Mouse (Mus musculus) MN1 (cell line): Measurements from ENCODE around the gene Scrn1.

Source experiments
- DNase-seq: peaks from one replicate; pipeline ENCODE4 v3.0.0-alpha.2; 2016; ENCODE audit warnings: low spot score

The Scrn1 gene

GRCm38 (mm10) chr6:54472846-54473715 lies 93.2 kb downstream of the Scrn1 start:
- DNase-seq, result no peak

DNA sequence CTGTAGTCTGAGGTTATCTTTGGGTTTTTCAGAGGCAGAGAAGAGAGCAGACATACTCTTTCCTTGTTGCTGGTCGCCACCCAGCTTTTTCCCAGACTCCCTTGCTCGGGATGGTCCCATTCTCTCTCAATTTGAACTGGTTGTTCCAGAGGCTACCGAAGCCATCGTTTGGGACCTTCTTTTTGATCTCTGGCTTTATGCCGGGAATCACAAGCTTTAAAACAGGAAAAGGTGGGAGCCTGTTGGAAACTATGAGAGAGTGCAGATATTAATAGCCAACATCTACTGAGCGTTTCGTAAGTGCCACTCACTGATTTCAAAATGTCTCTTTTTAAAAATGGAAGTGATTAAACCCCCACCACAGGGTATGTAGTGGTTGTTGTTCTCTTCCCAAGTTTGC lies 94.4 kb downstream of the Scrn1 start:
- DNase-seq, result no peak

DNA sequence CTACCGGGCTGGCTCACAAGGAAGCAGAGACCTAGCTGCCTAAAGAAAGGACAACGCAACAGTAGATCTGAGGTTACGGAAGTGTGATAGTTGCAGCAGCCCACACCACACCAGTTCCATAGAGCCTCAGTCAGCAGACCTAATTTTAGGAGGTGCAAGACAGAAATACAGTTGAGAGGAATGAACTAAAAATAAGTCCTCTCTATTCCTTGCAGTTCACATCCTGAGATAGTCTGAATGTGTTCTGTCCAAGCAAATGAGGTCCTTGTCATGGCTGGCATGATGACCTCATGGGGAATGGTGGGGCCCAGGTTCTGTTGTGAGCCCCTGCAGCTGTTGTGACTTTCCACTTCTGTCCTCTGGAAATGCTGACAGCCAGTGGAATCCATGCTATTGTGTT lies 98.9 kb downstream of the Scrn1 start:
- DNase-seq, result no peak

- DNase-seq, result no peak
These were observed 101.4 kb downstream of the Scrn1 start for GRCm38 (mm10) chr6:54464926-54465325.

DNA sequence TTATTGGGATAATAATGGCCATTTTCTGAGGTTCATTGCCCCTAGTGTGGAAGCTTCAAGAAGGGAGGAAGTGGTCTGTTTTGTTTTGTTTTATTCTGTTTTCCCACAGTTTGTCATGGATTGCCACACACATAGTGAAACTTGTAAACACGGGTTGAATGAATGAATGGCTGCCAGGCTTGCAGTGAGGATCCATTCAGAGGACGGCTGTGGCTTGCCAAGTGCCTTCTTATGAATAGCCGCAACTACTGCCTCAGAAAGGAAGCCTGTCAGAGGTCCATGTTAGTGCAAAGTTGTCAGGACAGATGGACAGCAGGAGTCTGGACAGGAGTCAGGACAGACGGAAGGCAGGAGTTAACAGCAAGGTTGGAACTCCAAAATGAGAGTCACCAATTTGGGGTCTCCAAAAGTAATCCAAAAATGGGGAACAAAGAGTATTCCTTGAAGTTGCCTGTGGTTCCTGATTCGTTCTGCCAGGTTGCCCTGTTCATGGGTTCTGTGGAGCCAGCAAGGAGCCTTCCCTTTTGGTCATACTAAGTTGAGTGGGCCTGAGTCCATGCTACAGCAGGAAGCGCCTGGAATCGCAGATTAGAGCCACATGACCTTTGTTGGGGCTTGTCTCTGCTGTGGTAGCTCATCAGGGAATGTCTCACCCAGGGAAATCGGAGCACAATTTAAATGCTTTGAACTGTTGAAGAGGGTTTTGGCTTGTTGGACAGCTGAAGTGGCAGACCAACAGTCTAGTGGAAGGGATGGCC lies 102.4 kb downstream of the Scrn1 start:
- DNase-seq, result no peak

DNA sequence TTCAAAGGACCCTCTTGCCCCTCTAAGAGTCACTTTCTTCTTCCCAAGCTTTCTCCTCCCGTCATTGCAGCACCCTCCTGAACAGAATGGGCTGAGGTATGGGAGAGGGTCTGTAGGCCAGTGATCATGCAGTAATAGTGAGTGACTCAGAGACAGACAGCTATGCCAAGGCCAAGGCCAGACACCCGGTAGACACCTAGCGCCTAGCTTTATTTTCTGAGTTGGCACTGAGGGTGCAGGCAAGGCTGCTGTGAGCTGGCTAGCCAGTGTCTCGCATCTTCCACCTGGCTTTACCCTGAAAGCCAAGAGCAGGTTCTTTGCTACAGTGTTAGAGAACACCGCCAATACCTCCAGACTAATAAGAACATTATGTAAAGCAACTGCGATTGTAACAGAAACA lies 103.5 kb downstream of the Scrn1 start:
- no peak for DNase-seq

DNA sequence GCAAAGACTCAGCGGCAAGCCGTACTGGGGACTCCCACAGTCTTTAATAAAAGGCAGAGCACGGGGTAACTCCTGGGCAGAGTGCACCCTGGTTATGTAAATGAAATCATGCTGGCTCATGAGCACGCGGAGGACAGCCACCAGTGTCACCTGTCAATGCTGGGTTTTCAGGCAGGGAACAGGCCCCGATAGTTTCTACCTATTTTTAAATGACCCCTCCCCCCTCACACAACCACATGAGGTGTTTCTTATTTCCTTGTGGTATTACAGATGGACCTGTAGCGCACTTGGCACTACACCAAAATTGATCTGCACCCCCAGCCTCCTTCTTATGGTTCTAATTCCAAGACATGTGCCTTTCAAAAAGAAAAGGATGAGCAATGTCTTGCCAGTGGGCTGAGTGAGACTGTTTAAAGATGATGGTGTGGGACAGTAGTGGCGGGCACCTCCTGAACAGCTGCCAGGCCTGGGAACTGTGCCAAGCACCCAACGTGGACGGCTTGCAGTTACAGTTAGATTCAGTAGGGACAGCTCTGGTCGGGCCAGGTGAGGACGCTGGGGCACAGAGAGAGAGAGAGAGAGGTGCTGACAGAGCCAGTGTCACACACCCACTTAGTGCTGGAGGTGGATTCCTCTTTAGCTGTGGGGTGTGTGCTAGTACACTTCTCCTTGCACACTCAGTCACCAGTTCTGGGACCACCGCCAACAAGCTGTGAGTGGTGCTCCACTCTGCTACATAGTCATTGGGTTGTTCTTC lies 105.2 kb downstream of the Scrn1 start:
- DNase-seq, result peak; percentile 57

DNA sequence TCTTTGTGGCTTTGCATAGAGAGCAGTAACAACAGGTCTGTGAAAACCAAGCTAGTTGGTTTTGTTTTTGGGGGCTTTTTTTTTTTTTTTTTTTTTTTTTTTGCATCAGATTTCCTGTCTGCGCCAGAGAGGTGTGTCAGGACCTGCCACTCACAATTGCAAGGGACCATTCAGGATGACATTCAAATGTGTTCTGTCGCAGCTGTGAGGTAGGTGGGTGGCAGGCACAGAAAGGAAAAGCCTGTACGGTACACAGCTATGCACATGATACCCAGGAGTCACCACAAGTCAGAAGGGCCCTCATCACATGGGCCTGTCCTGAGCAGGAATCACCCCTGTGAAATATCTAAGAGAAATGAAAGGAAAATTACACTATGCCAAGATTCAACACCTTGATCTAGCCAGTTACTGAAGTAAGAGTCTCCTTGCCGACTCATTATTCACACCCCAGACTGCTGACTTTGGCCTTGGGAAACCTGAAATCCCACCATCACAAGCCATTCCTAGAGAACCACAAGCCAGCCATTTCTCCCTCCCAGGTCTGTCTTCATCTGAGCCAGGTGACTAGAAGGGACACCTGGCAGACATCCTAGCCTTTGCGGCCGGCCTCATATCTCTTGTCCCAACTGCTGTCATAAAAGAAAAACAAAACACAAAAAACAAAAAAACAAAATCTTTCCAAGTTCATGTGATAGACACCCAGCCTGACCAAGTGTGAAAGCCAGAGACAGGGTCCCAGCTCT lies 105.9 kb downstream of the Scrn1 start:
- no peak for DNase-seq

DNA sequence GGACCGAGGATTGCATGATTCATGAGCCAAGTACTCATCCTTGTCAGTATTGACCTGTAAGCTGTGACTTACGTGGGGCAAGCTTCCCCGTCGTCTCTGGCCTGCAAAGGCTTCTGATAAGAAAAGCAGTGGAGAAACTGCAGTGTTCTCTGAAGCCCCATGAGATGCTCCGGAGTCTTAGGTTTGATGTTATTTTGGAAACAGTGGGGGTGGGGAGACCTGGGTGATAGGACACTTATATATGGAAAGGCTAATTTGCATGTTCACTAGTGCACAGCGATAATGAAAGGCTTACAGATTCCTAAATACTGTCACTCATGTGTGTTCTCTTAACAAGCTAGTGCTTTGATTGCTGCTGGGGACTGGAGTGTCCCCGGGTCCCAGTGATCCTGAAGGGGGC lies 106.6 kb downstream of the Scrn1 start:
- DNase-seq, result no peak
